Mouse (Mus musculus) mesoderm, embryonic 11.5 days (tissue): Measurements from ENCODE around the gene Scd3.
A peak's percentile ranks its signal among the peaks of the same experiment; 100 is the strongest.
"Not testable (repeated sequence)": the region's sequence is repeated elsewhere in the genome, so short reads cannot be mapped to it uniquely, and the experiment has no call there.

Experiments used
- DNase-seq: peaks from one replicate; pipeline ENCODE4 v3.0.0-alpha.2; 2012; ENCODE audit warnings: low read depth, low spot score

The Scd3 gene

GRCm38 (mm10) chr19:44237471-44238006, 34.5 kb downstream of the Scd3 start:
- DNase-seq: peak; percentile 12

- no peak for DNase-seq
Measured at GRCm38 (mm10) chr19:44238906-44239305, 35.8 kb downstream of the Scd3 start.

GRCm38 (mm10) chr19:44245761-44246171, 42.7 kb downstream of the Scd3 start:
- peak; percentile 79 for DNase-seq

- DNase-seq: no peak
Measured at GRCm38 (mm10) chr19:44246341-44246911, 43.4 kb downstream of the Scd3 start.

GRCm38 (mm10) chr19:44247281-44248080, 44.4 kb downstream of the Scd3 start:
- DNase-seq: peak; percentile 45

- DNase-seq: peak; percentile 99
Measured at GRCm38 (mm10) chr19:44248081-44248853, 45.2 kb downstream of the Scd3 start.

GRCm38 (mm10) chr19:44248854-44249351, 45.8 kb downstream of the Scd3 start:
- no peak for DNase-seq

GRCm38 (mm10) chr19:44251138-44251537, 48.1 kb downstream of the Scd3 start:
- DNase-seq: not testable (repeated sequence)

GRCm38 (mm10) chr19:44251936-44252558, 49.0 kb downstream of the Scd3 start:
- DNase-seq: no peak

- not testable (repeated sequence) for DNase-seq
Measured at GRCm38 (mm10) chr19:44254106-44254505, 51.0 kb downstream of the Scd3 start.

GRCm38 (mm10) chr19:44257377-44257966, 54.4 kb downstream of the Scd3 start:
- DNase-seq: no peak

GRCm38 (mm10) chr19:44259484-44259883, 56.4 kb downstream of the Scd3 start:
- DNase-seq: no peak

- DNase-seq: no peak
Measured at GRCm38 (mm10) chr19:44260487-44260886, 57.4 kb downstream of the Scd3 start.

GRCm38 (mm10) chr19:44261774-44262173, 58.7 kb downstream of the Scd3 start:
- DNase-seq: no peak

GRCm38 (mm10) chr19:44263581-44263980, 60.5 kb downstream of the Scd3 start:
- DNase-seq: no peak

GRCm38 (mm10) chr19:44264226-44264625, 61.2 kb downstream of the Scd3 start:
- DNase-seq: no peak

GRCm38 (mm10) chr19:44265300-44265699, 62.2 kb downstream of the Scd3 start:
- DNase-seq: no peak

GRCm38 (mm10) chr19:44265911-44266337, 62.9 kb downstream of the Scd3 start:
- DNase-seq: peak; percentile 71

- DNase-seq: no peak
Measured at GRCm38 (mm10) chr19:44266458-44266823, 63.4 kb downstream of the Scd3 start.

GRCm38 (mm10) chr19:44266824-44267498, 63.9 kb downstream of the Scd3 start:
- peak; percentile 94 for DNase-seq
